Mouse (Mus musculus) liver, postnatal 0 days (tissue): ENCODE data around the gene Armh3.

Experiments
- CTCF ChIP-seq: sonication (generic); IDR thresholded peaks from 2 replicates; pipeline ENCODE4 v1.5.1; 2016; ENCODE audit warnings: antibody characterized with exemption, low read depth
- EP300 ChIP-seq: IDR thresholded peaks from 2 replicates; pipeline ENCODE4 v1.6.1; 2016; ENCODE audit warnings: antibody characterized with exemption, low read depth, mild to moderate bottlenecking

DNA sequence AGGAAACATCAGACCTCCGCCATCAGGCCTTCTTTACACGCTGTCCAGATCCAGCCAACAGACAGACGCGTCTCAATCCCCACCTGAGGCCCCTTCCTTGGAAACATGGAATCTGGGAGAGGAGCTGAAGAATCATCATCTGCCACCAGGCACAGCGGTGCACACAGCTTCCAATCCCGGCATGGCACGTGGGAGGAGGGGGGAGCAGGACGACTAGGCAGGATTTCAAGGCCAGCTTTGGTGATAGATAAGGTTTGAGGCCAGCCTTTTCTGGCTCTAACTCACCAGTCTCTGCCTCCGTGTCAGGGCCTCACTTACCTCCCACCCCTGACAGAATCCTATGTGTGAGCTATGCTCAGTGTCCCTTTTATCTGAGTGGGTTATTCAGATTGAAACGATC is 162.8 kb downstream of the Armh3 start:
- TF ChIP-seq EP300, result no peak
- TF ChIP-seq CTCF, result no peak
